Mouse (Mus musculus) naive thymus-derived CD4-positive, alpha-beta T cell, adult 2 months (primary cell): Measurements from ENCODE around the gene Fam163b.
A peak's percentile ranks its signal among the peaks of the same experiment; 100 is the strongest.

Experiments
- DNase-seq: peaks from one replicate; pipeline ENCODE4 v3.0.0-alpha.2; 2011; ENCODE audit warnings: low read depth

Gene Fam163b

DNA sequence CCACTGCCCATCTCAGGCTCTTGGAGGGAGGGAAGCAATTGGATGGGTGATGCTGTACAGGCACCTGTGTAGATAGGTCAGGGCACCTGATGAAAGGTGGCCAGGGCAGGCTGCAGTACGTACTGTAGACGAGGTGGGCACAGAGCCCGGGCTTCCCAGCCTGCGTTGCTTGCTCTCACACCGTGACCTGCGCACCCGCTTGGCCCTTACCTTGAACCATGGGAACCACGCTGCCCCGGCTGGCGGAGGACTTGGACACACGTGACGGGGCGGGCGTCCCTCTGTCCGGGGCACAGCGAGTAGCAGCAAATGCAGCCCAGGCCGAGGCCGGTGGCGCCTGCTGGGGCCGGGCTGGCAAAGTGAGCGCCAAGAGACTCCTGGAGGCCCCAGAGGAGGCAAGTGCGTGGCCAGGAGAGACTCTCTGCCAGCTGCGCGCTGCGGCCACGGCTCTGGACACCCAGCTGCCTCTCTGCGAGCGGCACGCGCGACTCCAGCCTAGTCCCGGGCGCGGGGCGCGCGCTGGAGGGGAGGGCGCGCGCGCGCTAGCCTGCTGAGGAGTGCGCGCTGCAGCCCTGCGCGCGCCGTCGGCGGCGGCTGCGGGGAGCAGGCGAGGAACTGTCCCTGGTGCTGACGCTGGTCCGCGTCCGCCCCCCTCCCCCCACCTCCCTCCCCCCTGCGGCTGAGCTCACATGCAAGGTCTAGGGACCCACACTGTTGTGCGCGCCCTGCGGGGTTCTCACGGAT, at the start of gene Fam163b:
Fam163b (minus strand) TSS at position 542 of the 744 bp plus-strand sequence.
- DNase-seq = peak; percentile 58

DNA sequence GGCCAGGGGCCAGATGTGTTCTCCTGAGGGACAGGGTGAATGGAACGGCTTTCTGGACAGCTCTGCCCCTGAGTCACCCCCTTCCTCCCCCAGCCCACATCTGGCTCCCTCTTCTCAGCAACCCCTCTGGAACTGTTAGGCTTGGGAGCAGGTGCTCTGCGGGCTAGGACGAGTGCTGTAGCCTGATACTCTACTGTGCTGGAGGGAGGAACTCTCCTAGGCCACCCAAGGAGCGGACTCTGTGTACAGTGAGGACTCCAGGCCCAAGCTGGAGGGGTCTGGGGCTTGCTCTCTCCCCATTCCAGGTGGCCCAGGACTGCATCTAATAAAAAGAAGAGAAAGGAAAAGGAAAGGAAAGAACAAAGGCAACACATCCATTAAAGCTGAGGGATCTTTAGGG, 47.7 kb upstream of the Fam163b start:
- no peak for DNase-seq

DNA sequence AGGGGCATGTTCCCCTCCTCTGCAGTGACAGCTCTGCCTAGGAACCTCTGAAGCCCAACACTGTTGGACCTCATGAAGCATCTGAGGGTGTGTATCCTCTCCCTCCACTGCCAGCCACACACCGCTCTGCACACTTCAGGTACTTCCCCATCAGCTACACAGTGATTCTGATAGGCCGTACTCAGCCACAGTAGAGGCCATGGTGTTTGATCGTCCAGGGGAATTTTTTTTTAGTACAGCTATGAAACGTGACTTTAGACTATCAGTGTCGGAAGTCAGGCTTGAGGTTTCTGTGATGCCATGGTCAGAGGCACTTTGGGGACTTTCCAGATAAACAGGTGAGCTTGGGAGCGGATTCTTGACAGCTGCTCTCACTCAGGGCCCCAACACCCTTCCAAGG, 45.2 kb upstream of the Fam163b start:
- peak; percentile 76 for DNase-seq

DNA sequence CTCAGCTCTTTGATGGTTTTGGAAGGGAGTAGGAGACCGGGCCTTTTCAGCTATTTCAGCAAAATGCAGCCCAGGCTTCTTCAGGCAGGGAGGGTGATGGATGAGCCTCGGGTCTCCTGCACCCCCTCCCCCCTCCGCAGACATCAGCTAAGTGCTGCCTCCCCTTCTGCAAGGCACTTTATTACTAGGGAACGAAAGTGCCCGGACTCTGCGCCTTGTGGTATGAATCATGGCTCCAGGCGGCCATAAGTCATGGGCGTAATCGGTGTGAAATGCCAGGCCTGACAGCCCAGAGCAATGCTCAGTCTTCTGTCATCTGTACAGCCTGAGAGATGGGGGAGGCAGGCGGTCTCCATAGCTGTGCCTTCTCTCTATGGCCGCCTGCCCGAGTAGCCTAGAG, 41.4 kb upstream of the Fam163b start:
- DNase-seq = no peak

GRCm38 (mm10) chr2:27181907-27182306, 39.6 kb upstream of the Fam163b start:
- DNase-seq = no peak

- no peak for DNase-seq
Observed at GRCm38 (mm10) chr2:27179101-27179500, 36.8 kb upstream of the Fam163b start.

DNA sequence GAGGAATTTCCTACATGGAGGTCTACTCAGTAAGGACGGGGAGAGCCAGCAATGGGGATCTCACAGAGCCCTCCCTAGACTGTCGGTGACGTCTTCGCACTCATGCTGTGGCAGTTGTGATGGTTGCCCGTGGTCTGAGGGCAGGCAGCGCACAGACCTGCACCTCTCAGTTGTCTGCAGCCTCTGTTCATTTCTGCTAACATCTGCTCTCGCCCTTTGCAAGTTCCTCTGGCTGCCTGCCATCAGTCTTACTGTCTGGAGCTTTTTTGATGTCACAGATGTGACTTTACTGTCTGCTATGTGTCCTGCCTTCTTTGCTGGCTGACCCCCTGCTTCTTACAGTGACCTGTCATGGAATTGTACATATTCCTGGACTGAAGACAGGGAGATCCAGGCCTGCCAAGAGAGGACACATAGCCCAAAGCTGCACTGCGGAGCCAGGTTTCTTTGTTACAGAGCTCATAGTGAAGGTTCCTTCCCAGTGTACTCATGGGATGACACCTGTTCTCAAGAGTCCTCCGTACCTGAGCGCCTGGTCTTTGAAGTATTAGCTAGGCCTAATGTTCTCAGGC, 33.5 kb upstream of the Fam163b start:
- DNase-seq = peak; percentile 48

- no peak for DNase-seq
Observed at GRCm38 (mm10) chr2:27174242-27174641, 32.0 kb upstream of the Fam163b start.

DNA sequence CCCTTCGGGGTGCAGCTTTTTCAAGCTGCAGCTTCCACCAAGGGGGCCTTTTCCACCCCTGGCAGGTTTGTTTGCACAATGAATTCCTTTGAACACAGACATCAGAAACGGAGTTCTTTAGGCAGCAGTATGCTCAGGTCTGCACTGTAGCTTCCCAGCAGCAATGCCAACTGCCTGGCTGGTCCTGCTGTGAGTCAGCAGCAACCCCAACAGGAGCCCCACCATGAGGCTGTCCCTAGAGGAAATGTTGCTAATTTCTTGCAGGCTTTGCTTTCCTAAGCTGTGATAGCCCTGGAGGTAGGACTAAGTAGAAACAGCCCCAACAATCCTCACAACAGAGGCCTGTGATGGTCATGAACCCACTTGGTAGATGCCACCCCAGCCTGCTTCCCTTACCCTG, 24.7 kb upstream of the Fam163b start:
- no peak for DNase-seq

- peak; percentile 21 for DNase-seq
Observed at GRCm38 (mm10) chr2:27166074-27166473, 23.8 kb upstream of the Fam163b start.

- DNase-seq = no peak
Observed at GRCm38 (mm10) chr2:27164796-27165590, 22.7 kb upstream of the Fam163b start, which contains the start of gene Dbh. TSS of gene Dbh (plus strand) at chr2:27165233.

DNA sequence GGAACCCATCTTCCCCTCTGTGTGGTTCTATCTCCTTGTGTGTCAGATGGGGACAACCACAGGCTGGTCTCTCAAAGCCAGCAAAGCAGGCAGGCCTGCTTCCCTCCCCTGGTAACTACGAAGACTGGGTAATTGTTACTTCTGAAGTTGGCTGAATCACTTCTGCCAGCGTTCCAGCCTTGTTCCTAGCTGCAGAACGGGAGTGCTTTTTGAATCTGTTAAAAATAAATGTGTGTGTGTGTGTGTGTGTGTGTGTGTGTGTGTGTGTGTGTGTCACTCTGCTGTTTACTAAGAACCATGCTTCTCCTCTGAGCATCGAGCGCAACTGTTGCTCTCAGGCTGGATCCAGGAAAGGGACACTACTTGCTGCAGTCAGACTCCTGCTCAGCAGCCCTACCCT, 21.6 kb upstream of the Fam163b start:
- DNase-seq = no peak

- no peak for DNase-seq
Observed at GRCm38 (mm10) chr2:27162656-27163055, 20.4 kb upstream of the Fam163b start.

DNA sequence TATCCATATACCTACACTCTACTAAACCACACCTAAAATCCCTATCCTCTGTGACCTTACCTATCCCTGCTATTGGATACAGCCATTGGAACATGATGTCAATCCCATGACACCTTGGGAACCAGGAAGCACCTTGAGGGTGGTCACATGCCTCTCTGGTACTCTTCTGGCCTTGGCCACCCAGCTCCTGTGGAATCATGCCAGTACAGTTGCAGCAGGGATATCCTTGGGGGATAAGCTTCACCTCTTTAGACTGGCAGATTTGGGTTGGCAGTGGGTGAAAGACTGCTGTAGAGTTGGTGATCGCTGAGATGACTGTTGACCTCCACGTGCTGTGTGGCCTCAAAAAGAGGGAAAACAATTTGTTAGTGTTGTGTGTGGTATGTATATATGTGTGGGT, 19.2 kb upstream of the Fam163b start:
- DNase-seq = no peak

DNA sequence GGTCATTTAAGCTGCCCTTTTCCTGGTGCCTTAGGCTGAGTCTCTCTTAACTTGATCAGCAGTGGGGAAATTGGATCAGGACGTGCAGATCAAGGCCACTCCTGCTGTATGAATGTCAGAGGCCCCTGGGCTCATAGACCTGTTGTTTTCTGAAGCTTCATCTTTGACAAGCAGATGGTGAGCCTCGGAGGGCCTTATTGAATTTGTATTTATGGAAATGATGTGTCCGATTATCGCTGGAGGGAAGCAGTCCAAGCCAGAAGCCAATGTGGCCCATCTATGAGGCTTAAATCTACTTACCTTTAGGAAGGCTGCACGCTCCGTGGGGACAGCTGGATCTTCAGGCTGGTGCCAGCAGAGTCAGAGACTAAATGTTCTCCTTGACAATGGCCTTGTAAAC, 14.3 kb upstream of the Fam163b start:
- DNase-seq = no peak

DNA sequence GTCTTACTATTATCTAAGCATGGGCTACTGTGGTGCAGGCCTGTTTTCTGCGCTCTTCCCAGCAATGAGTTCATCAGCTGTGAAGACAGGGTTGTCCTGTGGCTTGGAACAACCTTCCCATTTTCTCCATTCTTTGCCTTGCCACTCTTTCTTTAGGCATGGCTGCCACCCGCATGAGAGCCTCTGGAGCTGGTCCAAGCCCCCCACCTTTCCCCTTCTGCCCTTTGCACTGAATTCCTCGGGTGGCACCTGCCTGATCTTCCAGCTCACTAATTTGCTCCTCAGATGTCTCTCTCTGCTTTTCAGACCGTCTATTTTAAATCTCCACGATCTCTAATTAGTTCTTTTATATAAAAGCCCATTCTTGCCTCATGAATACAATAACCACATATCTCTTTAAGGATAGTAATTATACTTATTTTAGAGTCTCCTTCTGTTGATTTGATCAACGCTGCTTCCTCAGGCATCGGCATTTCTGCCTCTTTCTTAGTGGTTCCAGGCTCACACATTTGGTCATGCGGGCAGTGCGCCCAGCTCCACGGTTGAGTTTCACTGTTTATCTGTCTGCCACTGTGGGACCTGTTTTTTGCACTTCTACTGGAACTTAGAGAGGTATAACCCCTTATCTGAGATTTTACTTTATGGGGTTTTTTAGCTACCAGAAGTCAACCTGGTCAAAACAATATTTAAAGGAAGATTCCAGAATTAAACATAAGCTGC, 12.3 kb upstream of the Fam163b start:
- DNase-seq = no peak

DNA sequence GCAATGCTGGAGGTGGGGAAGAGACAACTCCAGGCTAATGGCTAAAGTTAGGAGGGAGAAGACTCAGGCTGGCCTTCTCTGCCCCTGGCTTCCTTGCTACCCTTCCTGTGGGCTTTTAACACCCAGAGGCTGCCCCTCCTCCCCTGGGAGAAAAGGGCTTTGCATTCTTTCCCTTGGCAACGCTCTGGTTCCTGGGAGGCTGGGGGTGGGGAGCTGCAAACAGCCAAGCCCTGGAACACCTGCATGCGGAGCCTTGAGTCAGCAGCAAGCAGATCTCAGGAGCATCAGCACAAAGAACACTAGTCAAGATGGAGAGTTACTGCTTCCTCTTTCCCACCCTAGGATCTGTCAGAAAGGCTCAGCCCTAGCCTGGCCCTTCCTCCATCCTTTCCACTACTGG, 7.2 kb upstream of the Fam163b start:
- no peak for DNase-seq

GRCm38 (mm10) chr2:27146840-27147239, 4.5 kb upstream of the Fam163b start:
- DNase-seq = no peak

- no peak for DNase-seq
Observed at GRCm38 (mm10) chr2:27144957-27145356, 2.7 kb upstream of the Fam163b start.

- DNase-seq = no peak
Observed at GRCm38 (mm10) chr2:27138356-27138755, 3.9 kb downstream of the Fam163b start.

GRCm38 (mm10) chr2:27136789-27137188, 5.5 kb downstream of the Fam163b start:
- DNase-seq = no peak

GRCm38 (mm10) chr2:27136336-27136735, 6.0 kb downstream of the Fam163b start:
- no peak for DNase-seq
